Mouse (Mus musculus) frontal cortex, adult 2 months (tissue): ENCODE data around the gene Vmn1r199. TPM values are rescaled to one million over a fixed set of nuclear protein-coding genes. Genes with fewer than 3 reads are reported as not detected.

Experiments
- DNase-seq, 2 experiments: peaks; one replicate each; pipeline ENCODE4 v3.0.0; 2022; ENCODE audit warnings: low spot score in 1 of 2; ENCODE audit errors: extremely low spot score in 1 of 2
- polyA plus RNA-seq: library from polyadenylated mRNA; depleted of rRNA; stranded (reverse); fragments of >200 nt; gene quantifications from 2 replicates; pipeline ENCODE4 v1.2.3, GENCODE M21; 2012; rRNA removed

Gene Vmn1r199
- polyA plus RNA-seq = not detected in 2 replicates

DNA sequence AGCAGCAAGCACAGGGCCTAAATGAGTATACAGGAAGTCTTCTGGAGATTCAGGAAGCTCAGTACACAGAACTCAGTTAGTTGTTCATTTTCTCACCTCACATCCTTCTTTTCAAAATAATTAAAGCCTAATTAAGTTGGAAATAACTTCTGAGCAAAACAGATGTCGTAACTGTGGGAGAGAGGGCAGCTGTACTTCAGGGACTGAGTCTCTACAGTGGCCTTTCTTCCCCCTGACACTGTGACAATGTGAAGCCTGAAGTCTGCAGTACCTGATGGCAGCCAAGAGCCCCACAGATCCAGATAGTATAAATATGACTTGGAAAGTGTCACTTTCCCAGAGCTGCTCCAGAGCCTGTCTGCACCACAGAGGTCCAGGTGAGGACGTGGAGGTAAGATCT is at the start of gene Vmn1r199:
Vmn1r199 (plus strand) TSS at position 301 of the 400 bp plus-strand sequence.
- DNase-seq = no peak

DNA sequence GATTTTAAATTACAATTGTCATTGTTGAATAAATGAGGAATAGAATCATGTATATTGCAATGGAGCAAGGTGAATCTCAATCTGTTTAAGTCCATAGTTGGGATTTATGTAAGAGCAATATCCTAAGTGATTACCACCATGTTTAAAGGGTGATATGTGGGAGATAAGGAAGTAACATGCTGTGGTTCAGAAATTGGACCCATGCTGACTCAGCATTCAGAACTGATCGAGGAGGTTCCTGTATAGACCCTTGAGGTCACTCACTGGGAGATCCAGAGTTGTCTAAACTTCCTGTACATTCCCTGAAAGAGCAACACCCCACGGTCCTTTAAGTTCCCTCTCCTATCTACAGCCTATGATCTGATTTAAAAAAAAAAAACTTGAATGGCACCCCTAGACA is 46.3 kb upstream of the Vmn1r199 start:
- DNase-seq = no peak

- DNase-seq = peak in 1 of 2 experiments; percentile 4
Measured at GRCm38 (mm10) chr13:22335565-22335964, 44.1 kb upstream of the Vmn1r199 start.

GRCm38 (mm10) chr13:22350064-22350463 is 29.6 kb upstream of the Vmn1r199 start, which contains the start of gene Vmn1r198:
Gene Vmn1r198 (plus strand): TSS chr13:22350364.
- no peak for DNase-seq

- no peak for DNase-seq
Measured at GRCm38 (mm10) chr13:22350813-22351212, 28.8 kb upstream of the Vmn1r199 start.

DNA sequence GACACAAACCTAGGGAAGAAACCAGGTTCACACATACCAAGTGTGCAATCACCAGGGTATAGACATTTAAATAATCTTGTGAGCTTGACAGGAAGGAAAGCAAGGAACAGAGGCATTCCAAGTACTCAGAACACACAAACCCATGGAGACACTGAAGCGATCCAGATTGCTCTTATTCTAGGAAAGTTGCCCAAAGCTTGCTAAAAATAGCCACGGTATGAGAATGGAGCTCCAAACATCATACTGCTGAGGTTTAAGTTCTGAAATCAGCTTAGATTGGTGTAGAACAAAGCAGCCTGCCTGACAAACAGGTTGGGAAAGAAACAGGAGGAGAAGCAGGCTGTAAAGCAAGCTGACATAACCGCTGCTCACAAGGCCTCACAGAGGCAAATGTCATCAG is 1.5 kb downstream of the Vmn1r199 start:
- DNase-seq = peak; percentile 58 to 72

DNA sequence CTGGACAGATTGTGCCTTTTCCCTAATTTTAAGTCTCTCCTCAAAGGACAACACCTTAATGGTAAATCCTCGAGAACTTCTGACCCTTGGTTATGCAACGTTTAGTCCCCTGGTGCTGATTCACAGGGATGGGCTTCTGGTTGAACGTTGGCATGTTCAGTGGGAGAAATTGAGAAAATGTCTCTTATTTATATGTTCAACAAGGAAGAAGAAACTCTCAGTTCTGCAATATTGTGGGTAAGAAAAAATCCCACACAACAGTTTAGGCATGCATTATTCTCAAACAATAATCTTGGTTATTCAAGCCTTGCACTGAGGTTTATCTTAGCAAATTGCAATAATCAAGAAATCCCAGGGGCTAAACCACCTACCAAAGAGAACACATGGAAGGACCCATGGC is 3.8 kb downstream of the Vmn1r199 start:
- DNase-seq = no peak

- DNase-seq = no peak
Measured at GRCm38 (mm10) chr13:22387050-22387449, 7.4 kb downstream of the Vmn1r199 start.

GRCm38 (mm10) chr13:22390073-22390472 is 10.5 kb downstream of the Vmn1r199 start, which contains the start of gene Vmn1r200:
Gene Vmn1r200 (plus strand): TSS chr13:22390373.
- DNase-seq = no peak

DNA sequence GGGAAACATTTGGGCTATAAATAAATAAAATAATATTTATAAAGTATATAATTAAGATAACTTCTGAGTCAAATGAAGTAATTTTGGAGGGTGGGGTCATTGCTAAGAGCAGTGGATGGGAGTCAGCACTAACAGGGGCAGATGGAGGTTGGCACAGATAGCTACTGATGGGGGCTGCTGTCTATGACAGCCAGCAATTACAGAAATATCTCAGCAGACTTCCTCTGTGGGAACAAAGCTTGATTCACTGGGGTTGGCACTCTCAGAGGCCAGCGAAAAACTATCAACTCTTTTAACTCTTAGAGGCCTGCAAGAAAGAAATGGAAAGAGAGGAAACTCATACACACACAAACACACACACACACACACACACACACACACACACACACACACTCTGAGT is 23.4 kb downstream of the Vmn1r199 start:
- peak in 1 of 2 experiments; percentile 4 for DNase-seq

Other genes starting within 250 kb of the Vmn1r199 start
- not detected in 2 replicates for gene Vmn1r191, start 195.8 kb upstream of the Vmn1r199 start, polyA plus RNA-seq
- gene Vmn1r192, start 188.7 kb upstream of the Vmn1r199 start, polyA plus RNA-seq = not detected in 2 replicates
- gene Vmn1r193, start 156.7 kb upstream of the Vmn1r199 start, polyA plus RNA-seq = not detected in 2 replicates
- gene Vmn1r194, start 135.6 kb upstream of the Vmn1r199 start, polyA plus RNA-seq = not detected in 2 replicates
- gene Vmn1r195, start 109.3 kb upstream of the Vmn1r199 start, polyA plus RNA-seq = not detected in 2 replicates
- gene Vmn1r196, start 89.9 kb upstream of the Vmn1r199 start, polyA plus RNA-seq = not detected in 2 replicates
- not detected in 2 replicates for gene Vmn1r197, start 55.2 kb upstream of the Vmn1r199 start, polyA plus RNA-seq
- gene Vmn1r198, start 29.5 kb upstream of the Vmn1r199 start, polyA plus RNA-seq = not detected in 2 replicates
- gene Vmn1r200, start 10.6 kb downstream of the Vmn1r199 start, polyA plus RNA-seq = 0.08 and 0.11 TPM in 2 replicates
- gene Vmn1r201, start 92.1 kb downstream of the Vmn1r199 start, polyA plus RNA-seq = not detected in 2 replicates
- gene Vmn1r202, start 125.6 kb downstream of the Vmn1r199 start, polyA plus RNA-seq = not detected in 2 replicates
- not detected in 2 replicates for gene Vmn1r203, start 138.3 kb downstream of the Vmn1r199 start, polyA plus RNA-seq
- not detected in 2 replicates for gene Vmn1r204, start 173.4 kb downstream of the Vmn1r199 start, polyA plus RNA-seq
- gene Vmn1r205, start 213.2 kb downstream of the Vmn1r199 start, polyA plus RNA-seq = not detected in 2 replicates
- gene Vmn1r206, start 244.4 kb downstream of the Vmn1r199 start, polyA plus RNA-seq = 3.1 and 4.1 TPM in 2 replicates